Mouse (Mus musculus) kidney, embryonic 16.5 days (tissue): ENCODE data around the gene Tagln2. TPM values are rescaled to one million over a fixed set of nuclear protein-coding genes. Genes with fewer than 3 reads are reported as not detected.

Experiments
- ATAC-seq: fragments of 200-750 bp; cut with Nextera tagmentation; 2 replicates; pipeline ENCODE4 v1.8.0; 2017; ENCODE audit warnings: moderate TSS enrichment; ENCODE audit not compliant: low FRiP score, low TSS enrichment
- H3K27ac ChIP-seq: fragments of 300-500 bp; sonication (generic); 2 replicates; pipeline ENCODE4 v1.5.1; 2014; ENCODE audit warnings: low read length
- H3K27me3 ChIP-seq: fragments of 300-500 bp; sonication (generic); 2 replicates; pipeline ENCODE4 v1.6.1; 2014; ENCODE audit warnings: low read length, control low read depth, mixed read lengths; ENCODE audit not compliant: insufficient read depth
- H3K36me3 ChIP-seq: fragments of 300-500 bp; sonication (generic); 2 replicates; pipeline ENCODE4 v1.6.1; 2014; ENCODE audit warnings: low read length, control low read depth, mixed read lengths; ENCODE audit not compliant: insufficient read depth
- H3K4me1 ChIP-seq: fragments of 300-500 bp; sonication (generic); 2 replicates; pipeline ENCODE4 v1.6.1; 2014; ENCODE audit warnings: low read length, control low read depth, mixed read lengths; ENCODE audit not compliant: insufficient read depth
- H3K4me2 ChIP-seq: fragments of 300-500 bp; sonication (generic); replicated peaks from 2 replicates; pipeline ENCODE4 v1.6.1; 2014; ENCODE audit warnings: low read depth, low read length
- H3K4me3 ChIP-seq: fragments of 300-500 bp; sonication (generic); 2 replicates; pipeline ENCODE4 v1.5.1; 2014; ENCODE audit warnings: mild to moderate bottlenecking, low read length
- H3K9ac ChIP-seq: fragments of 300-500 bp; sonication (generic); replicated peaks from 2 replicates; pipeline ENCODE4 v1.6.1; 2014; ENCODE audit warnings: low read length
- H3K9me3 ChIP-seq: fragments of 300-500 bp; sonication (generic); 2 replicates; pipeline ENCODE4 v1.6.1; 2016; ENCODE audit warnings: low read length, control low read depth
- WGBS: fragments of 180-500 bp; shearing (Covaris S2); extraction: QIAGEN DNeasy Blood & Tissue Kit; methylation state at CpG from one replicate; pipeline ENCODE4 v1.1.7; 2014; 5-methylcytosine and 5-hydroxymethylcytosine counted together
- polyA plus RNA-seq: library from polyadenylated mRNA; unstranded; fragments of >200 nt; fragmentation: Nextera tagmentation; extraction: Ambion mirVana; gene quantifications from 2 replicates; pipeline ENCODE4 v1.2.1, GENCODE M21; 2015

Tagln2 gene
- polyA plus RNA-seq, 1 experiment from 2014 or later: 282 TPM

- no peaks in the 10 kb centered on the region for H3K27me3 ChIP-seq
- H3K4me2 ChIP-seq: no peak overlapping the region
- H3K27ac ChIP-seq: no peak overlapping the region
- WGBS: 79% methylated on average over 5 of the region's 5 CpGs
- H3K36me3 ChIP-seq: peaks cover 28% of the 10 kb centered on the region
- no peak for ATAC-seq
- H3K9ac ChIP-seq: no peak overlapping the region
- H3K4me3 ChIP-seq: no peak overlapping the region
- no peaks in the 10 kb centered on the region for H3K9me3 ChIP-seq
- H3K4me1 ChIP-seq: peaks cover 25% of the 10 kb centered on the region
These were observed 9.4 kb downstream of the Tagln2 start for GRCm38 (mm10) chr1:172509235-172509634.

GRCm38 (mm10) chr1:172509983-172510382 lies 10.1 kb downstream of the Tagln2 start:
- Histone ChIP-seq H3K36me3 (peaks cover 28% of the 10 kb centered on the region), H3K27ac (peak overlapping the region; percentile 14; the same call in 1 of the 2 replicates), H3K27me3 (no peaks in the 10 kb centered on the region), H3K4me3 (peak overlapping the region; percentile 12; the same call in 1 of the 2 replicates), H3K9me3 (no peaks in the 10 kb centered on the region), H3K4me2 (peak overlapping the region; percentile 33), H3K4me1 (peaks cover 28% of the 10 kb centered on the region), H3K9ac (no peak overlapping the region; the same call in 1 of the 2 replicates)
- ATAC-seq: no peak
- 33% methylated on average over 8 of the region's 8 CpGs for WGBS

DNA sequence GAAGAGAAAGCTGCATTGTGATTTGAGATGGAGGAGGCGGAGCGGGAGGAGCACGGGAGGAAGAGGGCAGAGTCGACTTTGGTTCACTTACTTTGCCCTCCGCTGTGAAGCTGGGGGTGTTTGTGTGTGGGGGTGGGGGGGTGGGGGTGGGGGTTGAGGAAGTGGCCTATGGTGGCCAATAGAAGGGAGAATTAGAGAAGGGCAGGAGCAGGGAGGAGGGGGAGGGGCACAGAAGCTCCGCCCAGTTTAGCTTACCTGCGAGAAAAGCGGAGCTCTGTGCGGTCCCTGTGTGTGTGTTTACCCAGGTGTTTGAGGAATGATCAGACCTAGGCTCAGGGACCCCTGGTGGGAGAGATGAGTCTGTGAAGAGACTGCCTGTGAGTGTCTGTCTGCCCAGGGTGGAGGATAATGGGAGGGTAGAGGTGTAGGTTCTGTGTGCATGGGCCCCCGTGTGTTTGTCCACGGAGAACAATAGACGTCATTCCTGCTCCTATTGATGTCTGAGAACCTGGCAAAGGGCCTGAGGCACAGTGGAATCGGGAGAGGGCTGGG lies 10.7 kb downstream of the Tagln2 start:
- Histone ChIP-seq H3K4me2 (peak overlapping the region; percentile 33), H3K4me3 (peak overlapping the region; percentile 12; the same call in 1 of the 2 replicates)
- ATAC-seq: peak; percentile 46

DNA sequence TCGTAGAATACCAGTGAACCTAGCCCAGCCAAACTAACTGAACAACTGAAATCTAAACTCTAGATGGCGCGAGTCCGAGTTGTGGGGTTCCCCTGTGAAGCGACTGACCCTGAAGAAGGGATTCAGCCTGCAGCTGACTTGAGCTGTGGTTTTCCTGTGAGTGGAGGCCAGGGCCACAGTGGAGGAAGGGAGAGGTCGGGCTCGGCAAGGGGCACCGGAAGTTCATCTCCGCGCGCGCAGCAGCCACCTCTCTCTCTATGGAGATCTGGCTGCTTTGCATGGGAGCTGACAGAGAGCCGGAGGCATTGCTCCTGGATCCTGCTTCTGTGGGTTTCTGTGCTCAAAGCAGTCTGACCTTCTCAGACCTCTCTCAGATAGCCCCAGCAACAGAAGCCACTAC lies 13.1 kb downstream of the Tagln2 start:
- Histone ChIP-seq H3K27me3 (no peaks in the 10 kb centered on the region), H3K4me3 (no peak overlapping the region), H3K27ac (peak overlapping the region; percentile 79), H3K4me1 (peaks cover 35% of the 10 kb centered on the region), H3K36me3 (peaks cover 8% of the 10 kb centered on the region; the same call in 1 of the 2 replicates), H3K9ac (peak overlapping the region; percentile 46; the same call in 1 of the 2 replicates), H3K4me2 (peak overlapping the region; percentile 30), H3K9me3 (peaks cover 4% of the 10 kb centered on the region; the same call in 1 of the 2 replicates)
- peak; percentile 49; the same call in 1 of the 2 replicates for ATAC-seq
- 21% methylated on average over 13 of the region's 13 CpGs for WGBS

More for the DNA sequence above, 10.7 kb downstream of the Tagln2 start:
- Histone ChIP-seq H3K9ac (no peak overlapping the region; the same call in 1 of the 2 replicates), H3K27me3 (no peaks in the 10 kb centered on the region), H3K36me3 (peaks cover 24% of the 10 kb centered on the region), H3K9me3 (no peaks in the 10 kb centered on the region), H3K27ac (peak overlapping the region; percentile 14; the same call in 1 of the 2 replicates), H3K4me1 (peaks cover 32% of the 10 kb centered on the region)
- 20% methylated on average over 13 of the region's 13 CpGs for WGBS

DNA sequence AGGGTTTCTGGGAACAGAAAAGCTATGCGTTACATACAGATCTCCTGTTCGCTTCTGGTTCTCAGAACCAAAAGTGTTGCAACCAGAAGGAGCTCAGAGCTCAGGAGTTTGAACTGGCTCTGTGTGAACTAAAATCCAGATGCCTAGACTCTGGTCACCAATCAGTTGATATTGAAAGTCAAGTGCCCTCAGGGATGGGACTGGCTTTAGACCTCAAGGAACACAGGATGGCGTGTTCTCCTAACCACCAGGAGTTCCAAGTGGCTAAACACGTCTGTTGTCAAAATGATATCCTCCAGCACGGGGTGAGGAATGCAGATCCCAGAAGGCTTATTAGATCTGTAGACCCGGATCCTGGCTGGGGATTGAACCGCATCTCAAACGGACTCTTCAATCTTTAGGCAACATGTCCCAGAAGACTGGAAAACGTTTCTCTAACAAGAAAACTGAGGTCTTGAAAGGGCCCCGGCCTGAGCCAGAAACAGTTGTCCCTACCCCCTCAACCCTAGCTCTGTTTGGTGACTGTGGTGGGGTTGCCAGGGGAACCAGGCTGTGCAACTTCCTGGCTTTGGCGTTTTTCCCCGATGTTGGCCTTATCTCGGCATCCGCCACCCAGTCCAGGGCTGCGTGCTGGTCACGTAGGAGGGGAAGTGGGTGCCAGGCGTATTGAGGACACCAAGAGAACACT lies 13.8 kb downstream of the Tagln2 start:
- peak overlapping the region; percentile 46; the same call in 1 of the 2 replicates for H3K9ac ChIP-seq
- peaks cover 3% of the 10 kb centered on the region; the same call in 1 of the 2 replicates for H3K36me3 ChIP-seq
- ATAC-seq: no peak
- H3K27ac ChIP-seq: peak overlapping the region; percentile 79
- H3K27me3 ChIP-seq: no peaks in the 10 kb centered on the region
- peaks cover 4% of the 10 kb centered on the region; the same call in 1 of the 2 replicates for H3K9me3 ChIP-seq
- 69% methylated on average over 17 of the region's 17 CpGs for WGBS
- no peak overlapping the region for H3K4me3 ChIP-seq
- peaks cover 35% of the 10 kb centered on the region for H3K4me1 ChIP-seq
- peak overlapping the region; percentile 30; the same call in 1 of the 2 replicates for H3K4me2 ChIP-seq

DNA sequence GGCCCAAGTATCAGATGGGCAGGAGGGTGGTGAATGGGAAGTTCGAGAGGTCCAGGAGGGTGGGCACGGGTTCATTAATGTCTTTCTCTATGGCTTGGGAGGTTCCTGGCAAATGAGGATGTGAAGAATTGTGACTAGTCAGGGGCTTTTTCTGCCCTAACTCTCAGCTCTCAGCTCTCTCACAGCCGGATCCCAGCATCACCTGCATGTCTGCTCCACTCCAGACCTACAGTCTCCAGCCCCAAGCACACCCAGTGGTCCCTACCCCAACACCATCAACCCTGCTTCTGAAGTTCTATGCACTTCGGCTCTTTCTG lies 14.3 kb downstream of the Tagln2 start:
- no peaks in the 10 kb centered on the region for H3K36me3 ChIP-seq
- no peak overlapping the region for H3K4me2 ChIP-seq

DNA sequence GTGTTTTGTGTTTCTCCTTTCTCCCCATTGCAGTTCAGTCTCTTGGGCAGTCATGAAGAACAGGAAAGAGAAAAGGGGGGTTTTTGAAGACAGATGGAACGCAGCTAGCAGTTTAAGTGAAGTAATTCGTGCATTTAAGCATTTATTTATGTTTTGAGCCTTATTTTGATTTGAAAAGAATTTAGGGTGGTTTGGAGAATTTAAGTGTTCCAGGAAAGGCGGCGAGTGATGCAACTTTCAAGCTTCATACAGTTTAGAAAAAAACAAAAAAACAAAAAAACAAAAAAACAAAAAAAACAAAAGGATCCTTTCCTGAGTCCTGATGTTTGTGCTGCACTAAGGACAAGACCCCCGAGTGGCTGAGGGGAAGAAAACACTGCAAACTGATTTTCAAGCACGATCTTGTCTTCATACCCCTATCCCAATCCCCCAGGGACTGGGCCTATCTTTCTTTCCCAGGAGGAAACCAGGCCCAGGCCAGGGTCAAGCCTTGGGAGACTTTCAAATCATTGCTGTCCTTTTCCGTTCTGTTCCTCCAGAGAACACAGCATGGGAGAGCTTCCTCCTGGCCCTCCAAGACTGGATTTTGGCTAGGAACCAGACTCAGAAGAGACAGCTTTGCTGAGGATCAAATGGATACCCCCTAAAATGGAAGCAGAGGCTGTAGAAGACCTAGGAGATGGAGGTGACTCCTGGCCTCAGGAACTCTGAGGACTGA lies 14.9 kb downstream of the Tagln2 start:
- H3K27me3 ChIP-seq: no peaks in the 10 kb centered on the region
- peaks cover 4% of the 10 kb centered on the region; the same call in 1 of the 2 replicates for H3K9me3 ChIP-seq
- peak overlapping the region; percentile 17; the same call in 1 of the 2 replicates for H3K9ac ChIP-seq
- WGBS: 67% methylated on average over 7 of the region's 7 CpGs
- H3K4me1 ChIP-seq: peaks cover 35% of the 10 kb centered on the region
- H3K27ac ChIP-seq: peak overlapping the region; percentile 79
- no peak for ATAC-seq
- H3K36me3 ChIP-seq: no peaks in the 10 kb centered on the region
- no peak overlapping the region for H3K4me2 ChIP-seq
- H3K4me3 ChIP-seq: no peak overlapping the region

More for the DNA sequence above, 14.3 kb downstream of the Tagln2 start:
- peaks cover 4% of the 10 kb centered on the region; the same call in 1 of the 2 replicates for H3K9me3 ChIP-seq
- H3K4me3 ChIP-seq: no peak overlapping the region
- 69% methylated on average over 4 of the region's 4 CpGs for WGBS
- no peak for ATAC-seq
- H3K27ac ChIP-seq: peak overlapping the region; percentile 79
- no peaks in the 10 kb centered on the region for H3K27me3 ChIP-seq
- H3K9ac ChIP-seq: peak overlapping the region; percentile 17; the same call in 1 of the 2 replicates
- peaks cover 35% of the 10 kb centered on the region for H3K4me1 ChIP-seq

DNA sequence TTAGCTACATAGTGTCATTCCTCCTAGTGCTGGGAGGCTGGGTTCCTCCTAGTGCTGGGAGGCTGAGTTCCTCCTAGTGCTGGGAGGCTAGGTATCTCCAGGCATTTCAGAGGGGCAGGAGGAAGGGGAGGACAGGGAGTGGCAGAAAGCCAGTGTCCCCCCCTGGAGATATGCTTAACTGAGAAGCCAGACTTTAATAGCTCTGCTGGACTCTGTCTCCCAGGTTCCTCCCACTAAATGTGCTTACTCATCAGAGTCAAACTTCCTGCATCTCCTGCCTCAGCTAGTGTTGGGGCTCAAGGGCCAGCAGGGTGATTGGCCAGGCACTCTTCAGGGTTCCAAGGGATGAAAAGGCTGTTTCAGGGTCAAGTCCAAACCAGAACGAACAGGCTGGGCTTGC lies 15.5 kb downstream of the Tagln2 start:
- Histone ChIP-seq H3K9me3 (peaks cover 4% of the 10 kb centered on the region; the same call in 1 of the 2 replicates), H3K27me3 (no peaks in the 10 kb centered on the region), H3K4me2 (no peak overlapping the region), H3K9ac (no peak overlapping the region), H3K36me3 (no peaks in the 10 kb centered on the region), H3K27ac (peak overlapping the region; percentile 79; the same call in 1 of the 2 replicates), H3K4me3 (no peak overlapping the region), H3K4me1 (peaks cover 34% of the 10 kb centered on the region)
- ATAC-seq: 0 out of 2 replicates have a peak, but pooled peaks have one; percentile 5
- WGBS: 35% methylated on average over 1 of the region's 1 CpGs

DNA sequence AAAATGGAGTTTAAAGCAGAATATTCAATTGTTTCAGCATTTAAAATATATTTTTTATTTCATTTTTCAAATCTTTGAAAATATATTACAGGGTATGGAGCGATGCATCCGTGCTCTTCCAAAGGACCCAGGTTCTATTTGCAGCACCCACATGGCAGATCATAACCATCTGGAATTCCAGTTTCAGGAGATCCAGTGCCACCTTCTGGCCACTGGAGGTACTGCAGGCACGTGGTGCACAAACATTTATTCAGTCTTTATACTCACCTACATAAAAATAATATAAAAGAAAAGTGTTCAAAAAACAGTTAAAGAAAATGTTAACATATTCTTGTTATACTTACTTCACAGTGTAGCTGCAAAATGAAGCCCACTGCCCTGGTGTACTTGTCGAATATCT lies 18.2 kb downstream of the Tagln2 start:
- H3K4me1 ChIP-seq: peaks cover 40% of the 10 kb centered on the region
- WGBS: 78% methylated on average over 4 of the region's 4 CpGs

More for the DNA sequence above, 18.2 kb downstream of the Tagln2 start:
- H3K36me3 ChIP-seq: no peaks in the 10 kb centered on the region
- 0 out of 2 replicates have a peak, but pooled peaks cover 2% of the 10 kb centered on the region for H3K27me3 ChIP-seq
- no peak overlapping the region for H3K4me2 ChIP-seq
- H3K4me3 ChIP-seq: no peak overlapping the region
- H3K9ac ChIP-seq: no peak overlapping the region
- no peak overlapping the region for H3K27ac ChIP-seq
- ATAC-seq: no peak
- H3K9me3 ChIP-seq: peaks cover 4% of the 10 kb centered on the region; the same call in 1 of the 2 replicates
